Mouse (Mus musculus) ES-E14 (cell line): Measurements from ENCODE around the gene Krr1.

ENCODE experiments used
- HCFC1 ChIP-seq: IDR thresholded peaks from 2 replicates; pipeline ENCODE4 v1.6.1; 2012; ENCODE audit warnings: low read length, inconsistent platforms, borderline replicate concordance; ENCODE audit not compliant: insufficient read depth
- MAFK ChIP-seq: IDR thresholded peaks from 2 replicates; pipeline ENCODE4 v1.6.1; 2014; ENCODE audit warnings: mild to moderate bottlenecking, low read depth, low read length, inconsistent platforms; ENCODE audit not compliant: insufficient read depth
- ZC3H11A ChIP-seq: IDR thresholded peaks from 2 replicates; pipeline ENCODE4 v1.6.1; 2012; ENCODE audit warnings: low read depth, mild to moderate bottlenecking, inconsistent platforms, low read length, borderline replicate concordance

DNA sequence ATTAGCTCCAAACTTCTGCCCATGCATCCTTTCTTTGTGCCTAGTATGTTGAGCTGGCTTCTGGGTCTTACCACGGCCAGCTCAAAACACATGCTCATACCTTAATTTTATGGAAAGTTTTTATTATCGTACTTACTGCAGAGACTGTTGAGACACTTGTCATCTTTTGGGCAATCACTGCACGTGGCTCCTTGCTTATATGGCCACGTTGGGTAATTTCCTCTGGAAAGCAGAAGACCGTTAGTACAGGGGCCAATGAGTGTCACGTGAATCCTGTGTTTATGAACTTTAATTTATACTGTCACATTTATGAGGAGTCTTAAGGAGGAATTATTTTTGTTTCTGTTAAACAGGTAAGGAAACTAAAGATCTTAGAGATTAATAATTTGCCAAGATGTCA, 14.0 kb downstream of the Krr1 start:
- TF ChIP-seq ZC3H11A (no peak), MAFK (no peak), HCFC1 (no peak)
